Comparison of ENCODE assay signal across 27 mouse cellular contexts in the genomic region with DNA sequence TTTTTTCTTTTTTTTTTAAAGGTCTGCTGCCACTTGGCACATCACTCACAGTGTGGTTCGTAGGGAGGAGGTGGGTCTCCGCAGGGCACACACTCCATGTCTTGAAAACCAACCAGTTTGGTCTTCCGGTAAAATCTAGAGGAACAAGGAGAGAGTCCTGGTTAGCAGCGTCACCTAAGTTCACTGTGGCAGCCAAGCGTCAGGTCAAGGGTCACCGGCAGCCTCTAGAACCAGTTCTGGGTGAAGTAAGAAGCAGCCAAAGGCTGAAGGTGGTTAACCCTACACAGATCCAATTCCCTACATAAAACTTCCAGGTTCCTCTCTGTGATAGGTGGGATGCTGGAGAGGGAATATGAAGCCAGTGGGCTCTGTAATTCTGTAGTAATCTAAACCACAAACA. TPM values are rescaled to one million over a fixed set of nuclear protein-coding genes. Genes with fewer than 3 reads are reported as not detected.
"Had no signal": no experiment of that assay in that cellular context is flagged by ENCODE, and none has a peak within 500 bp of the region (broad histone marks: within the 10 kb centered on the region; RNA-seq: fewer than 3 reads in every experiment).

No protein-coding gene starts in this region.

- H3K9ac ChIP-seq: heart, embryonic 13.5 days; heart, embryonic 15.5 days; hindbrain, embryonic 13.5 days; hindbrain, embryonic 15.5 days; intestine, embryonic 15.5 days; limb, embryonic 12.5 days; liver, embryonic 13.5 days; liver, embryonic 15.5 days had no signal

- H3K4me2 ChIP-seq: heart, embryonic 11.5 days; heart, embryonic 13.5 days; heart, embryonic 15.5 days; hindbrain, embryonic 13.5 days; hindbrain, embryonic 15.5 days; intestine, embryonic 15.5 days; limb, embryonic 12.5 days; liver, embryonic 13.5 days; liver, embryonic 15.5 days had no signal

- H3K4me1 ChIP-seq: hindbrain, embryonic 15.5 days; liver, embryonic 15.5 days had no signal

- H3K4me3 ChIP-seq: heart, adult 2 months; heart, embryonic 13.5 days; heart, embryonic 15.5 days; hindbrain, embryonic 13.5 days; hindbrain, embryonic 15.5 days; intestine, embryonic 15.5 days; left cerebral cortex, adult 2 months; limb, embryonic 10.5 days; limb, embryonic 12.5 days; liver, embryonic 13.5 days; liver, embryonic 15.5 days had no signal

- H3K27ac ChIP-seq: heart, adult 2 months; heart, embryonic 13.5 days; heart, embryonic 15.5 days; hindbrain, embryonic 13.5 days; hindbrain, embryonic 15.5 days; intestine, embryonic 15.5 days; left cerebral cortex, adult 2 months; limb, embryonic 10.5 days; limb, embryonic 12.5 days; liver, embryonic 13.5 days; liver, embryonic 15.5 days had no signal

- H3K27me3 ChIP-seq: heart, embryonic 13.5 days; heart, embryonic 15.5 days; hindbrain, embryonic 13.5 days; hindbrain, embryonic 15.5 days; intestine, embryonic 15.5 days; limb, embryonic 12.5 days; liver, embryonic 13.5 days; liver, embryonic 15.5 days had no signal

- H3K36me3 ChIP-seq: heart, embryonic 13.5 days; heart, embryonic 15.5 days; hindbrain, embryonic 13.5 days; hindbrain, embryonic 15.5 days; intestine, embryonic 15.5 days; limb, embryonic 10.5 days; limb, embryonic 12.5 days; liver, embryonic 13.5 days; liver, embryonic 15.5 days had no signal

- DNase-seq: gastrocnemius, postnatal 14 days; gastrocnemius, postnatal 36 days; heart, adult 11 months; heart, adult 2 months; heart, postnatal 14 days; heart, postnatal 36 days; kidney, adult 18-20 months; kidney, adult 8-10 months; kidney, postnatal 10 days; kidney, postnatal 25 days; kidney, postnatal 4 days; layer of hippocampus, adult 9-11 months; liver; liver, embryonic 13.5 days had no signal

- H3K9me3 ChIP-seq: heart, embryonic 13.5 days; heart, embryonic 15.5 days; hindbrain, embryonic 13.5 days; hindbrain, embryonic 15.5 days; intestine, embryonic 15.5 days; limb, embryonic 10.5 days; limb, embryonic 12.5 days; liver, embryonic 13.5 days; liver, embryonic 15.5 days had no signal

- ATAC-seq: hindbrain, postnatal 0 days; intestine, embryonic 15.5 days; intestine, postnatal 0 days had no signal

RNA-seq across cellular contexts. Expression of a gene that starts 49.7 kb away (rescaled TPM):
- total RNA-seq: hematopoietic stem cell, adult 5-6 weeks had no signal
